Mouse (Mus musculus): ENCODE measurements around the gene Lmnb2. TPM values are rescaled to one million over a fixed set of nuclear protein-coding genes. Genes with fewer than 3 reads are reported as not detected.
A peak's percentile ranks its signal among the peaks of the same experiment; 100 is the strongest.

Gene Lmnb2
- total RNA-seq, 1 experiment from 2014 or later: 11.8 TPM

GRCm38 (mm10) chr10:80932206-80932605 lies 14.2 kb upstream of the Lmnb2 start:
- ATAC-seq (ENCODE audit: extremely low read depth, insufficient number of reproducible peaks, low FRiP score, poor library complexity, severe bottlenecking): no peak

DNA sequence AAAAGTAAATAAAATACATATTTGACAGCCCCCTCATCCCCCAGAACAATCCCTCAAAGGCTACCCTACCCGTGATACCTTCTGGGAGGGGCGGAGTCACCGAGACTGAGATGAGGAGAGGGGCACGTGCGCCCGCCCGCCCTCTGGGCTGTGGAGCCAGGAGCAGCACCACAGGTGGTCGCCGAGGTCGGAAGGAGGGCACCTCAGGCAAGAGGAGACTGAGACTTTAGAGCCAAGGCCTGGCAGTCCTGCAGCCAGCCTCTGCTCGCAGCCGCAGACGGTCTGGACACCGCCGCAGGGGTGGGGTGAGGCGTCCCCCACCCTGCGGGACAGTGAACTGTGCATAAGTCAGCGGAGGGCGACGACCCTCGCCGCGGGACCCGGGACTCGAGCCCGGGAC lies 13.7 kb upstream of the Lmnb2 start:
- no peak for ATAC-seq (ENCODE audit: extremely low read depth, insufficient number of reproducible peaks, low FRiP score, poor library complexity, severe bottlenecking)

GRCm38 (mm10) chr10:80931153-80931671 lies 13.2 kb upstream of the Lmnb2 start:
- ATAC-seq (ENCODE audit: extremely low read depth, insufficient number of reproducible peaks, low FRiP score, poor library complexity, severe bottlenecking): no peak

DNA sequence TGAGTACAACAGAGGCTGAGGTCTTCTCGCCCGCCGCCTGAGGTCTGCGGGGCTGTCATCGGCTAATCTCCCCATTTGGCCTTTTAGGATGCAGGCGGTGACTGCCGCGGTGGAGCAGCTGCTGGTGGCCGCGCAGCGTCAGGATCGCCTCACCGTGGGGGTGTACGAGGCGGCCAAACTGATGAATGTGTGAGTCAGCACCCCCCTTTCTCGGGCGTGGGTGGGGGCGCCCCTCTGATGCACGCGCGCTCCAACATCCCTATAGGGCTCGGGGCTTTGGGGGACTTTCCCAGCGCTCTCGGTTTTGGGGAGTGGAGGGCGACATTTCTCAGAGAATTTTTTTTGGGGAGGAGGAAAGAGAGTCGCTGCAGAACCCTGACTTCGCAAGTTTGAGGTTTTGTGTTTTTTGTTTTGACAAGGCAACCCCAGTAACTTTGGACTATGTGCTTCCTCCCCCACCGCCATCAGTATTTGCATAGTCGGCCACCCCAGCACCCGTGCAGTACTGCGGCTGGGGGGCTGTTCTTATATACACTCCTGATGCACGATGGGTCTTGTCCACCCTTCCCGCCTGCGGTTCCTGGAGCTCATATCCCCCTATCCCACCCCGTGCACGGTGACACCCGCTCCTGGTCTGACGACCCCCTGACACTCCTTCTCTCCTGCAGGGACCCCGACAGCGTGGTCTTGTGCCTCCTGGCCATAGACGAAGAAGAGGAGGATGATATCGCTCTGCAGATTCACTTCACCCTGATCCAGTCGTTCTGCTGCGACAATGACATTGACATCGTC lies 12.5 kb upstream of the Lmnb2 start:
- ATAC-seq (ENCODE audit: extremely low read depth, insufficient number of reproducible peaks, low FRiP score, poor library complexity, severe bottlenecking): no peak

DNA sequence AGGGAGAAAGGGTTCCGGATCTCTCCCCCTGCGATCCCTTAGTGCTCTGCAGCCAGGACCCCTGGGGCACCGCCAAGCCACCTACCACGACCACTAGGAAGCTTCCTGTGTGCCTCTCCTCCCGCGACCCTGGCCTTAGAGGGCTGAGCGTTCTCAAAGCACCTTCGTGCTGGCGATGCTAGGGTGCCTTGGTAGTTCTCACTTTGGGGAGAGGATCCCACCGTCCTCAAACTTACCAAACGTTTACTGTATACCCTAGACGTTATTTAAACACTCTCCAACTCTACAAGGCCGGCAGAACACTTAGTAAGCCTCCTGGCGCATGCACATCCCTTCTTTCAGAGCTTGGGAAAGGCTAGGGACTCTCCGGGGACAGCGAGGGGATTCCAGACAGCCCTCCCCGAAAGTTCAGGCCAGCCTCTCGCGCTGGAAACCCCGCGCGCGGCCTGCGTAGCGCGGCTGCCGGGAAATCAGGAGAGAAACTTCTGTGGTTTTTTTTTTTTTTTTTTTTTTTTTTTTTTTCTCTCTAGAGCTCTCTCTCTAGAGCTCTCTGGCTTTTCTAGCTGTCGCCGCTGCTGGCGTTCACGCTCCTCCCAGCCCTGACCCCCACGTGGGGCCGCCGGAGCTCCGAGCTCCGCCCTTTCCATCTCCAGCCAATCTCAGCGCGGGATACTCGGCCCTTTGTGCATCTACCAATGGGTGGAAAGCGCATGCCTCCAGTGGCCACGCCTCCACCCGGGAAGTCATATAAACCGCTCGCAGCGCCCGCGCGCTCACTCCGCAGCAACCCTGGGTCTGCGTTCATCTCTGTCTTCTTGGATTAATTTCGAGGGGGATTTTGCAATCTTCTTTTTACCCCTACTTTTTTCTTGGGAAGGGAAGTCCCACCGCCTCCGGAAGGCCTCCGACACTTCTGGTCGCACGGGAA lies 11.5 kb upstream of the Lmnb2 start, which contains the start of gene Gadd45b:
Gene Gadd45b, plus strand, starts transcription at position 775 of the 928 bp plus-strand sequence.
- ATAC-seq (ENCODE audit: extremely low read depth, insufficient number of reproducible peaks, low FRiP score, poor library complexity, severe bottlenecking): peak; percentile 82

- peak; percentile 52 for ATAC-seq (ENCODE audit: extremely low read depth, insufficient number of reproducible peaks, low FRiP score, poor library complexity, severe bottlenecking)
Observed at GRCm38 (mm10) chr10:80928586-80929298, 10.7 kb upstream of the Lmnb2 start.

DNA sequence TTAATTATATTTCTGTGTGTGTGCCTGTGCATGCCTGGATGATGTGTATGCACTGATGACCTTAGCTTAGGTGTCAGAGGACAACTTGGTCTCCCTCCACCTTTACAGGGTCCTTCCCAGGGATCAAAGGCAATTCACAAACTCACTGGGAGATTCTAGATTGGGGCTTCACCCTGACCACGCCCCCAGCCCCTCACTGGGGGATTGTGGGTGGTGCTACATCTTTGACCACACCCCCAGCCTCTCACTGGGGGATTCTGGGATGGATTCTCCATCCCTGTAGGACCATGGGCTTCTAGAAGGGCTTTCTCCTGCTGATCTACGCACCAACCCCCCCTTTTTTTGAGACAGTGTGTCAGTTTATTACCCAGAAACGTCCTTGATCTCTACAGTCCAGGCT lies 7.4 kb upstream of the Lmnb2 start:
- ATAC-seq (ENCODE audit: extremely low read depth, insufficient number of reproducible peaks, low FRiP score, poor library complexity, severe bottlenecking): no peak

- ATAC-seq (ENCODE audit: extremely low read depth, insufficient number of reproducible peaks, low FRiP score, poor library complexity, severe bottlenecking): no peak
Observed at GRCm38 (mm10) chr10:80921923-80922322, 3.9 kb upstream of the Lmnb2 start.

DNA sequence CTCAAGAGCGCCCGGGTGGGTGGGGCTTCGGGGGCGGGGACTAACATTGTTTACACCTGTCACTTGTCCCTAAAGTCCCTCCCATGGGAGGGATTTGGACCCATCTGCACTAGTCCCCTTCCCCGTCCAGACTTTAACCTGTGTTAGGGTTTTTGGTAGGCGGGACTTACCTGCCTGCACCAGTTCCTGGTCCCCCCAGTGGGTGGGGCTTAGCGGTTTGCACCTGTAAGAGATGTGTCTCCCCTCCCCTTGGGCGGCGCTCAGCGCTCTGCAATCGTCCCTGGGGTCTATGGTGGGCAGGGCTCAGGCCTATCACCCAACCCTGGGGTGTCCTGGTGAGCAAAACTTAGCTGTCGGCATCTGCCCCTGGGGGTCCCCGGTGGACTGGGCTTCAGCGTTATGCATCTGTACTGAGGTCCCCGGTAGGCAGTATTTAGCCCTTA lies 688 bp downstream of the Lmnb2 start:
- ATAC-seq (ENCODE audit: extremely low read depth, insufficient number of reproducible peaks, low FRiP score, poor library complexity, severe bottlenecking): no peak

GRCm38 (mm10) chr10:80915736-80916135 lies 2.3 kb downstream of the Lmnb2 start:
- ATAC-seq (ENCODE audit: extremely low read depth, insufficient number of reproducible peaks, low FRiP score, poor library complexity, severe bottlenecking): no peak

- no peak for ATAC-seq (ENCODE audit: extremely low read depth, insufficient number of reproducible peaks, low FRiP score, poor library complexity, severe bottlenecking)
Observed at GRCm38 (mm10) chr10:80915260-80915659, 2.8 kb downstream of the Lmnb2 start.

- ATAC-seq (ENCODE audit: extremely low read depth, insufficient number of reproducible peaks, low FRiP score, poor library complexity, severe bottlenecking): peak; percentile 10; the same call in 1 of the 2 replicates
Observed at GRCm38 (mm10) chr10:80914253-80914656, 3.8 kb downstream of the Lmnb2 start.

- no peak for ATAC-seq (ENCODE audit: extremely low read depth, insufficient number of reproducible peaks, low FRiP score, poor library complexity, severe bottlenecking)
Observed at GRCm38 (mm10) chr10:80913364-80914011, 4.6 kb downstream of the Lmnb2 start.

DNA sequence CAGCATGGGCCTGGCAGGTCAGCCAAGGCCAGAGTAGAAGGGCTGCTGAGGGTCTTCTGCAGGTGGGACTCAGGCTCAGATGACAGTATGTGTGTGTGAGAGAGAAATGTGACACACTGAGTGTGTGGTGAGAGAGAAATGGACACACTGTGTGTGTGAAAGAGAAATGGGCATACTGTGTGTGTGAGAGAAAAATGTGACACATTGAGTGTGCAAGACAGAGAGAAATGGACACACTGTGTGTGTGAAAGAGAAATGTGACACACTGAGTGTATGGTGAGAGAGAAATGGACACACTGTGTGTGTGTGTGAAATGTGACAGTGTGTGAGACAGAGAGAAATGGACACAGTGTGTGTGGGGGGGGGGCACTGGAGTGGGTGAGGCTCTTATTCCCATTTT lies 6.2 kb downstream of the Lmnb2 start:
- no peak for ATAC-seq (ENCODE audit: extremely low read depth, insufficient number of reproducible peaks, low FRiP score, poor library complexity, severe bottlenecking)

GRCm38 (mm10) chr10:80911354-80911753 lies 6.7 kb downstream of the Lmnb2 start:
- no peak for ATAC-seq (ENCODE audit: extremely low read depth, insufficient number of reproducible peaks, low FRiP score, poor library complexity, severe bottlenecking)

DNA sequence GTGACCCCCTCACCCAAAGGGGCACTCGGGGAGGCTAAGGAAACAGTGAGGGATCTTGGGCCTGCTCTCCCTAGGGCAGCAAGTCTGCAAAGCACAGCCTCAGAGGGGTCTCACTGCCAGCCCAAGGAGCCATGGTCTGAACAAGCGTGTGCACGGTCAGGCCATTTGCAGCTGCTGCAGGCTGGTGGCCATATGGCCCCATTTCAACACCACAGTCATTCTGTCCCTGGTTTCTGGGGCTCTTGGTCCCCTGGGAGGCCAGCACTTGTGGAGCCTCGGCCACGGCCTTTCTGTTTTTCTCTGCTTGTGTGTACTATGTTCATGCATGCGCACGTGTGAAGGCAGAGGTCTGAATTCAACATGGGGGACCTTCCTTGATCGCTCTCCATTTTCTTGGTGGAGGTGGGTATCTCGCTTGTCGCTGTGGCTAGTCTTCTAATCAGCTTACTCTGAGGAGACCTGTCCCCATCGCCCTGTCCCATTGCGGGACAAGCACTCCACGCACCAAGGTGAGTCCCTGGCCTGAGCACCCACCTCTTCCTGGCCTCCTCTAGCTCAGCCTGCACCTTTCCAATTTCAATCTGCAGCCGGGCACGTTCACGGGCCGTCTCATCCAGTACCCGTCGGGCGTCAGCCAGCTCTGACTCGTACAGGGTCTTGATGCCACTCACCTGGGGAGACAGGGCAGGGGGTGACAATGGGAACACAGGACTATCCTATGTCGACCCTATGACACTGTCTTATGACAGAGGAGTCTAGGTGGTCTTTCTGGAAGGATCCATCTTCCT lies 8.5 kb downstream of the Lmnb2 start:
- ATAC-seq (ENCODE audit: extremely low read depth, insufficient number of reproducible peaks, low FRiP score, poor library complexity, severe bottlenecking): no peak

DNA sequence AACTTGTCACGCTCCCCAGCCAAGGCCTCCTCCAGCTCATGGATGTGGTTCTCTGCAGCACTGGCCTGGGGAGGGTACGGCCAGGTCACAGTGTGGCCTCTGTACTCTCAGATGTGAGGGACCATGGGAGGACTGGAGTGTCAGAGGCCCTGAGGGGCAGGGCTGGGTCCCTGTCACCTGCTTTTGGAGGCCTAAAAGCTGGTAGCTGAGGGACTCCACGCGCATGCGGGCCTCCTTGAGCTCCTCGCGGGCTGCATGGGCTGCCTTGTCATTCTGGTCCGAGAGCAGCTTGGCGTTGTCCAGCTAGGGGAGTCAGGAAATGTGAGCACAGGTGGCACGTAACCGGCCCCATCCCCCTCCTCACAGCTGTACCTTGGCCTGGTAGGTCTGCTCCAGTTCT lies 13.3 kb downstream of the Lmnb2 start:
- ATAC-seq (ENCODE audit: extremely low read depth, insufficient number of reproducible peaks, low FRiP score, poor library complexity, severe bottlenecking): no peak
